Mouse (Mus musculus): Measurements from ENCODE around the gene Rab7b.

DNA sequence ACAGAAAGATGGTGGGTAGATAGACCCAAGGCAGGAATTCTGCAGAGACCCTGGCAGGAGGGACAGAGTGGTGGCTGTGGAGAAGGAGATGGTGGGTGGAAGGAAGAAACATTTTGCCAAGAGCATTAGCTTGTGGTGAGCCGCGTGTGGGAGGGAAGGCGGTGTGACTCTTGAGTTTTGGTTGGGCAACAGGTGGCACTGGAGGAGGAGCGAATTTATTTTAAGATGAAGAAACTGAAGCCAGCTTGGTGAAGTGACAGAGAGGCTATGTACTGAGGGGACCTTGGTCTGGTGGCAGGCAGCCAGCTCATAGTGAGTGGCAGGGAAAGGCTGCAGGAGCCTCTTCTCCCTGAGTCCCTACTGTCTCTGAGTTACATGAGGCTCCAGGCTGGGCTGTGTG lies 66.4 kb downstream of the Rab7b start:
- TF ChIP-seq CTCF (IDR thresholded peaks at IDR 0.05; ENCODE audit: extremely low read depth, insufficient read depth, insufficient read length, insufficient replicate concordance): no peak
- no peak for TF ChIP-seq POLR2A (IDR thresholded peaks at IDR 0.05; ENCODE audit: low read depth, low read length)
